Mouse (Mus musculus) myocyte (in vitro differentiated cells): ENCODE results near the gene Usp34. TPM values are rescaled to one million over a fixed set of nuclear protein-coding genes. Genes with fewer than 3 reads are reported as not detected.
A peak's percentile ranks its signal among the peaks of the same experiment; 100 is the strongest.

Source experiments
- H3K27me3 ChIP-seq: one replicate; pipeline ENCODE4 v1.6.1; 2011; ENCODE audit not compliant: control insufficient read depth, insufficient read depth, insufficient read length
- H3K36me3 ChIP-seq: one replicate; pipeline ENCODE4 v1.6.1; 2011; ENCODE audit not compliant: control insufficient read depth, insufficient read depth
- H3K4me2 ChIP-seq: one replicate; pipeline ENCODE4 v1.6.1; 2011; ENCODE audit warnings: low read depth, control low read depth
- H3K4me3 ChIP-seq: one replicate; pipeline ENCODE4 v1.5.1; 2011; ENCODE audit warnings: mild to moderate bottlenecking, control low read depth, moderate library complexity
- H3K79me2 ChIP-seq: one replicate; pipeline ENCODE4 v1.6.1; 2011; ENCODE audit not compliant: control insufficient read depth, insufficient read depth
- H3ac ChIP-seq: one replicate; pipeline ENCODE4 v1.6.1; 2011; ENCODE audit not compliant: control insufficient read depth, insufficient read length
- CEBPB ChIP-seq: IDR thresholded peaks from 2 replicates; pipeline ENCODE4 v1.6.1; 2011; ENCODE audit warnings: mild to moderate bottlenecking, moderate library complexity; ENCODE audit not compliant: poor library complexity, insufficient read depth, severe bottlenecking
- E2F4 ChIP-seq: IDR thresholded peaks from one replicate; pipeline ENCODE4 v1.6.1; 2011; ENCODE audit warnings: mild to moderate bottlenecking, control low read depth, moderate library complexity; ENCODE audit not compliant: insufficient read depth
- MAX ChIP-seq: IDR thresholded peaks from one replicate; pipeline ENCODE4 v1.6.1; 2011; ENCODE audit warnings: low read depth, mild to moderate bottlenecking, control low read depth
- MYOD1 ChIP-seq, 3 experiments: IDR thresholded peaks; one replicate each; pipeline ENCODE4 v1.6.1; 2011; ENCODE audit warnings: control low read depth in 2 of 3, low read depth in 2 of 3, mild to moderate bottlenecking in 2 of 3, moderate library complexity in 1 of 3; ENCODE audit not compliant: insufficient read length in 2 of 3, control insufficient read depth in 1 of 3
- MYOG ChIP-seq, 3 experiments: IDR thresholded peaks; one replicate each; pipeline ENCODE4 v1.6.1; 2011; ENCODE audit warnings: control low read depth in 2 of 3, low read depth in 2 of 3, mild to moderate bottlenecking in 2 of 3; ENCODE audit not compliant: insufficient read length in 2 of 3, control insufficient read depth in 1 of 3, insufficient read depth in 1 of 3
- POLR2A ChIP-seq: IDR thresholded peaks from one replicate; pipeline ENCODE4 v1.6.1; 2011; ENCODE audit warnings: low read depth, mild to moderate bottlenecking, control low read depth, moderate library complexity; ENCODE audit not compliant: insufficient read length
- POLR2AphosphoS2 ChIP-seq: IDR thresholded peaks from one replicate; pipeline ENCODE4 v1.6.1; 2011; ENCODE audit warnings: low read depth, control low read depth; ENCODE audit not compliant: insufficient read length
- REST ChIP-seq: IDR thresholded peaks from one replicate; pipeline ENCODE4 v1.6.1; 2011; ENCODE audit warnings: mild to moderate bottlenecking, control low read depth, moderate library complexity; ENCODE audit not compliant: insufficient read depth, insufficient read length
- SRF ChIP-seq: IDR thresholded peaks from one replicate; pipeline ENCODE4 v1.6.1; 2011; ENCODE audit warnings: low read depth; ENCODE audit not compliant: control insufficient read depth, insufficient read length
- TCF12 ChIP-seq: IDR thresholded peaks from one replicate; pipeline ENCODE4 v1.6.1; 2011; ENCODE audit warnings: mild to moderate bottlenecking, control low read depth; ENCODE audit not compliant: poor library complexity, insufficient read depth, severe bottlenecking
- TCF3 ChIP-seq: IDR thresholded peaks from one replicate; pipeline ENCODE4 v1.6.1; 2011; ENCODE audit warnings: low read depth, control low read depth; ENCODE audit not compliant: insufficient read length
- USF1 ChIP-seq: IDR thresholded peaks from one replicate; pipeline ENCODE4 v1.6.1; 2011; ENCODE audit warnings: low read depth, mild to moderate bottlenecking, control low read depth, moderate library complexity
- polyA plus RNA-seq: library from polyadenylated mRNA; unstranded; fragments of >200 nt; fragmentation: generic; extraction: Trizol; gene quantifications from one replicate; pipeline ENCODE4 v1.2.1, GENCODE M21; 2012; ENCODE audit warnings: missing spikeins

Gene Usp34
- polyA plus RNA-seq, 1 experiment = 7.2 TPM

- Histone ChIP-seq H3K79me2 (peaks cover 41% of the 10 kb centered on the region), H3K4me2 (peak overlapping the region; percentile 79), H3ac (peak overlapping the region; percentile 86), H3K27me3 (no peaks in the 10 kb centered on the region), H3K36me3 (no peaks in the 10 kb centered on the region), H3K4me3 (peak overlapping the region; percentile 82)
- TF ChIP-seq POLR2A (peak; percentile 81), TCF3 (no peak), TCF12 (no peak), MAX (no peak), MYOD1 (IDR thresholded peaks at IDR 0.05; ENCODE audit: control insufficient read depth in 1 of 3, insufficient read length in 2 of 3, low read depth in 2 of 3) (peak in 1 of 3 experiments; percentile 6), E2F4 (no peak), SRF (no peak), POLR2AphosphoS2 (peak; percentile 42), REST (no peak), CEBPB (no peak), USF1 (no peak), MYOG (IDR thresholded peaks at IDR 0.05; ENCODE audit: control insufficient read depth in 1 of 3, insufficient read depth in 1 of 3, insufficient read length in 2 of 3, low read depth in 2 of 3) (peak in 1 of 3 experiments; percentile 29)
Observed at GRCm38 (mm10) chr11:23305673-23306608, 754 bp upstream of the Usp34 start.

DNA sequence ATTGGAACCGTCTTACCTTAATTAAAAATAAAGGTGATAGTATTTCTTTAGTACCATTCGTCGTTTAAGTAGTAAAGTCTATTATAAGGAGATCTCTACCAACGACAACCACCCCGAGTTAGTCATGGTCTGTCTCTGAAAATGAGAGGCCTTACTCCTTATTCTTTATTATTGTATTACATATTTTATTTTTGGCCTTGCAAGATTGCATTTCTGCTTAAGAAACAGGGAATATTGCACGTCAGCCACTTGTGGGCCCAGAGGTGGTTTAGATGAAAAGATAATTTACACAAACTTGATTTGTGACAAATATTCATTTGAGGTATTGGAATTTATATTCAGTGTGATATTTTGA, 848 bp downstream of the Usp34 start:
- Histone ChIP-seq H3K4me3 (peak overlapping the region; percentile 82), H3K79me2 (peaks cover 57% of the 10 kb centered on the region), H3K4me2 (peak overlapping the region; percentile 89), H3ac (peak overlapping the region; percentile 86), H3K27me3 (no peaks in the 10 kb centered on the region), H3K36me3 (no peaks in the 10 kb centered on the region)
- TF ChIP-seq REST = no peak
- TF ChIP-seq TCF3 = no peak
- TF ChIP-seq TCF12 = no peak
- TF ChIP-seq SRF = no peak

DNA sequence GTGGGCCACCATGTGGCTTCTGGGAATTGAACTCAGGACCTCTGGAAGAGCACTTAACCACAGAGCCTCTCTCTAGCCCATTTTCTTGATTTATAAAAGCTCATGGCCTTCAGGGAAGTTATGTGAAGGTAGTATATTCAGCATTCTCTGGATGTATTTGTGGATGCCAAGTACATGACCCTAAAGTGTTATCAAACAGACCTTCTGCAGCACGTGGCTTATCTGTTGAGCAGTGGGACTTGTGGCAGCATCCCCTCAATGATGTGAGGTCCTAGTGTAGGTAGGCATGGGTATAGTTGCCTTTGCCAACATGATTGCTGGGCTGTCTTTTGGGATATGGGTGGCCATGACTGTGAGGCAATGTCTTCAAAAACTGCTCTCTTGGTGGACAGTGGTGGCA, 6.8 kb downstream of the Usp34 start:
- TF ChIP-seq USF1 (no peak), TCF12 (no peak), SRF (no peak), REST (no peak), POLR2AphosphoS2 (no peak), POLR2A (no peak), MYOG (IDR thresholded peaks at IDR 0.05; ENCODE audit: control insufficient read depth in 1 of 3, insufficient read depth in 1 of 3, insufficient read length in 2 of 3, low read depth in 2 of 3) (no peak), TCF3 (no peak), E2F4 (no peak), MAX (no peak), CEBPB (no peak), MYOD1 (IDR thresholded peaks at IDR 0.05; ENCODE audit: control insufficient read depth in 1 of 3, insufficient read length in 2 of 3, low read depth in 2 of 3) (no peak)
- H3K4me3 ChIP-seq = no peak overlapping the region
- H3K79me2 ChIP-seq = peaks cover 98% of the 10 kb centered on the region
- H3K27me3 ChIP-seq = no peaks in the 10 kb centered on the region
- no peaks in the 10 kb centered on the region for H3K36me3 ChIP-seq
- no peak overlapping the region for H3ac ChIP-seq
- no peak overlapping the region for H3K4me2 ChIP-seq

DNA sequence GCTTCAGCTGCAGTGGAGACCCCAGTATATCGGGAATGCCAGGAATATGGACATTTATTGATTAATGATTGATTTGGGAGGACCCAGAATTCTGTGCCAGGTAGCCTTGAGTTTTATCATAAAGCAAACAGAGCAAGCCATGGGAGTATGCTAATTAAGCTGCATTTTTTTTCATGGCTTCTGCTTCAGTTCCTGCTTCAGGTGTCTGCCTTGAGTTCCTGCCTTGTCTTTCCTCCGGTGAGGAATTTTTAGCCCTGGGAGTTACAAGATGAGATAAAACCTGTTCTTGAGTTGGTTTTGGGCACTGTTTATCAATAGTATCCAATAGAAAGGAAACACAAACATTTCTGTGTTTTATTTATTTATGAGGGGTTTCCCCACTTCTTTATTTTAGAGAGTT, 22.7 kb downstream of the Usp34 start:
- no peak overlapping the region for H3ac ChIP-seq
- no peak overlapping the region for H3K4me3 ChIP-seq
- peaks cover 15% of the 10 kb centered on the region for H3K36me3 ChIP-seq
- no peak overlapping the region for H3K4me2 ChIP-seq
- H3K79me2 ChIP-seq = peaks cover 79% of the 10 kb centered on the region
- TF ChIP-seq TCF12 (no peak), MYOD1 (IDR thresholded peaks at IDR 0.05; ENCODE audit: control insufficient read depth in 1 of 3, insufficient read length in 2 of 3, low read depth in 2 of 3) (no peak), SRF (no peak), CEBPB (no peak), E2F4 (no peak), REST (no peak), USF1 (no peak), POLR2A (no peak), MYOG (IDR thresholded peaks at IDR 0.05; ENCODE audit: control insufficient read depth in 1 of 3, insufficient read depth in 1 of 3, insufficient read length in 2 of 3, low read depth in 2 of 3) (no peak), MAX (no peak), POLR2AphosphoS2 (no peak), TCF3 (no peak)
- no peaks in the 10 kb centered on the region for H3K27me3 ChIP-seq

DNA sequence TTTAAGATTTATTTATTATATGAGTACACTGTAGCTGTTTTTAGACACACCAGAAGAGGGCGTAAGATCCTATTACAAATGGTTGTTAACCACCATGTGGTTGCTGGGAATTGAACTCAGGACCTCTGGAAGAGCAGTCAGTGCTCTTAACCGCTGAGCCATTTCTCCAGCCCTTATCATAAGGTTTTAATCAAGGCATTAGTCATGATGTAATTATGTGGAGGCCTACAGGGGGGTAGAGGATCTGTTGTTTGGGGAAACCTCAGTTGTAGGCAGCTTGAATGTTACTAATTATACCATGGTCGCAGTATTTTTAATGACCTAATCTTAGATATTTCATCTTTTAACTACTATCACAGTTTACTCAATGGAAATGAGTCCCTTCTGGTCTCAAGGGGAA, 25.4 kb downstream of the Usp34 start:
- Histone ChIP-seq H3ac (no peak overlapping the region), H3K4me3 (no peak overlapping the region), H3K27me3 (no peaks in the 10 kb centered on the region), H3K4me2 (no peak overlapping the region), H3K79me2 (peaks cover 56% of the 10 kb centered on the region), H3K36me3 (peaks cover 21% of the 10 kb centered on the region)
- TF ChIP-seq TCF12 (no peak), POLR2A (no peak), REST (no peak), CEBPB (no peak), POLR2AphosphoS2 (no peak)
